Mouse (Mus musculus): ENCODE measurements around the gene Cd83. TPM values are rescaled to one million over a fixed set of nuclear protein-coding genes. Genes with fewer than 3 reads are reported as not detected.

Cd83 gene
- total RNA-seq, 1 experiment from 2014 or later: 2.5 TPM

DNA sequence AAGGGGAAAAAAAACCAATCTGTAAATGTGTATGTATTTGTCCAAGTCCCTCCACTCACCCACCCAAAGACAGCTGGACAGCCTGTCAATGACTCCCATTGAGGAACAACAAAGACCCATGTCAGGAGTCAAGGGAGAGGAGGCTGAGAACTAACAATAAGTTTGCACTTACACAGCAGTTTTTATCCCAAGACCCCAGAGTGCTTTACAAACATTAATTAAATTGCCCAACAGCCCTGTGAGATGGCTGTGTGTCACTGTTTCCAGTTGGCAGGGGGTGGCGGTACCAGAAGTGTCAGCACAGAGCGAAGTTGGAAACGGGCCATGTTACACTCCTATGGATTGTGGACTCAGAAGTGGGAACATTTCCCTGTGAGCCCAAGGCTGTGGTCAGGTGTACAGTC, 22.7 kb downstream of the Cd83 start:
- DNase-seq: no peak

DNA sequence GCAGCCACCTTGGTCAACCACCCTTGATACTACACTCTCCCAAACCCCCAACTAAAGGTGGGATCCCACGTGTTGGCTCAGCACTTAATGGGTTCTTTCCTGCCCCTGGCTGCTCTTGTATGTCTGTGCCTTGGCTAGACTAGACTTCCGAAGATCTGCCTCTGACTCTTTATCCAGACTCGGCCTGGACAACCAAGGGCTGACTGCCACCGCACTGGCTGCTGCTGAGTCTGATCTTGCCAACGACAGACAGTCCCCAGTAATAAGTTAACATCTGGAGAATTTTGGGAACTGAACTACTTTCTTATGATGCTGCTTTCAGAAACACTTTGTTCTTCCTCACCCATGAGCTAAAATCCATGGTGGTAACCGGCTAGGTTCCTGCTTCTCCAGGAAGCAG, 26.0 kb downstream of the Cd83 start:
- no peak for DNase-seq

DNA sequence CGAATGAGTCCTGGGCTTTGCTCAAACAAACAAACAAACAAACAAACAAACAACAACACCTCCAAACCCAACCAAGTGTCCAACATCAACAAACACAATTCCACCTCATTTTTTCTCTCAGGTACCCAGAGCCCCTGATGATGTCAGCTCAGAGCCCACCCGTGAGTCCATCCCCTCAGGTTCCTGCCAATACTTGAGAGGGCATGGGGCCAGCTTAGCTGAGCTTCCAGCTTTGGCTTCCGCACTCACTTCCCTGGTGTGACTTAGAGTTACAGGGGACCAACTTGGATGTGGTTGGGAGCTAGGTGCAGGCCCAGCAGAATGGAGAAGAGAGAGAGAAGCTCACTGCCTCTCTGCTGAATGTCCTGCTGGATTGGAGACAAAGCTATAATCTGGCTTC, 27.3 kb downstream of the Cd83 start:
- DNase-seq: no peak

DNA sequence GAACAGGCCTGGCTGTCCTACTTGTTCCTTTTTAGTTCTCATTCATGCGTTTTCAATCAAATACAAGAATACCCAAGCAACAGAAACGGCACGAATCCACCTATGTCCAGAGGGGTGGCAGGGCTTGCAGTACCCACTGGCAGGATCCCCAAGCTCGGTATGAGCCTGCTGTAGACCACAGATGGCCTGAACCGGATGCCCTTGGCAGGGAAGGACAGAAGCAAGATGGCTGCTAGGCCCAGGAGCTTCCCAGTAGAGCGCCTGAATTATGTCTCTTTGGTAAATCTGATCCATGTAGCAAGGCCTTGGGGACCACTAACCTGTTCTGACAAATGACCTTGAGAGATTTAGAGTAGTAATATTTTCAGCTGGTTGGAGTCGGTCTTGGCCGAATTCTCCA, 28.9 kb downstream of the Cd83 start:
- DNase-seq: no peak

DNA sequence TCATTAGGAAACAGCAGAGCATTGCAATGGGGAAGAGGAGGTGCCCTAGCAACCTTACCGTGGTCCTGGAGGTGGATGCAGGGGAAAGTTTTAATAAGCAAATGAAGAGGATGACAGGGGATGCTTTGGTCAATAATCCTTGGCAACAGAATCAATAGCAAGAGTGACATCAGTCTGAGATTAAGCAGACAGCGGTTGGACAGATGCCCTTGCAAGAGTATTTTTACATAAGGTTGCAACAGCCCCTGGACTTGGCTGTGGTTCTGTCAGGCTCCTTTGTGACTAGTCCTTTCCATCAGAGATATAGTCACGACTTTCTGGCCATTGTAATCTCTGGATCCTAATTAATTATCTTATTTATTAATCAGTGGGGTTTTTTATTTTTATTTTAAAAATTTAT, 32.9 kb downstream of the Cd83 start:
- DNase-seq: no peak

DNA sequence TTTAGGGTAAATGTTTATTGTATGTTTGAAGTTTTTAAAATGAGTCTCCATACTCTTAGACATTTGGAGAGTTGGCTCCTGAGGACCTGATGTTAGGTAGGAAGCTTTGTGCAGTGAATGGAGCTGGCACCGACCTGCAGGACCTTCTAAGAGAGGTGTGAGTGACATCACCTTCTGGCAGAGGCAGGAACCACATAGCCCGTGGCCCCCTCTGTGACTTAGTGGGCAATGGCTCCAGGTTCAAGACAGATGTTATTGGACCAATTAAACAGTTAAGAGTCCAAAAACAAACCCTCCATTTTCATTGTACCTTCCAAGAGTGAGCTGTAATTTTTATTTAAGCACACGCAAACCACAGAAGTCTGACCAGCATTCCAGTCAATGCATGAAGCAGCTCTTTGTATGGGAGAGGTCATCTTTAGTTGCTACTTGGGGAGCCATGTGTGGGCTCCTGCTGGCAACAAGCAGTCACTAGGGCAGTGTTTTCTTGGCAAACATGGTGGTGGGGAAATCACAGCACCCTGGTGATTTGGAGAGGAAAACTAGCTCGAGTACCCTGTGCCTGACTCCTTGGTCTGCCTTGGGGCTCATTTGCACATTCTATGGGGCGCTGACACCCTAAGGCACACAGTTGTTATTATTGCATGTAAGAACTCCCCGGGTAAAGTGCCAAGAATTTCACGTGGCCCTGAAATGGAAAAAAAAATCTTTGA, 33.9 kb downstream of the Cd83 start:
- DNase-seq: peak; percentile 11

DNA sequence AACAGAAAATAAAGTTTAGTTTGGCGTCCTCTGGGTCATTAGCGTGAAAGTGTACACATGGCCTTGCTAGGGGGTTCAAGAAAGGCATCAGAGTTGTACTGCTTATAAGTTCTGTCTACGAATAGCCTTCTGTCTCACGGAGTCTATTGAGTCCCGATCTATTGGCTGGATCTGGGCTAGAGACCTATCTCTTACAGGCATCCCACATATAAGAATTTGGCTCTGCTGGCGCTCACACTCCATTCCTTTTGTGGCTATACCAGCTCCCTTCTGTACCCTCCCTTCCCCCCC, 34.4 kb downstream of the Cd83 start:
- DNase-seq: no peak

DNA sequence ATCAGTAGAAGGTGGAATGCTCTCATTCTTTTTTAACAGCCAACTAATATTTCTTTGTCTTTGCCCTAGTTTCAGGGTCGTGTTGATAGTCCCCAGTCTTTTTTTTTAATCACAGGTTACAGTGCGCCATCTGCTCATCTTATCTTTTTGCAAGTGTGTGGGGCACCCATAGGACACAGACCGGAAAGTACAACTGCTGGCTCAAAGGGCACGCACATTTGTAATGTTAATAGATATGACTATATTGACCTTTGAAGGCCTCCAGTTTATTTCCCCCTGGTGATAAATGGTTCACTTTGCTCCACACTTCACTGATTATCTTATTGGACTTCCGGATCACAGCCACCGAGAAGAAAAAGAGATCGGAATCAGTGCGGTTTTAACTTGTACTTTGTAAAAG, 35.5 kb downstream of the Cd83 start:
- DNase-seq: no peak

DNA sequence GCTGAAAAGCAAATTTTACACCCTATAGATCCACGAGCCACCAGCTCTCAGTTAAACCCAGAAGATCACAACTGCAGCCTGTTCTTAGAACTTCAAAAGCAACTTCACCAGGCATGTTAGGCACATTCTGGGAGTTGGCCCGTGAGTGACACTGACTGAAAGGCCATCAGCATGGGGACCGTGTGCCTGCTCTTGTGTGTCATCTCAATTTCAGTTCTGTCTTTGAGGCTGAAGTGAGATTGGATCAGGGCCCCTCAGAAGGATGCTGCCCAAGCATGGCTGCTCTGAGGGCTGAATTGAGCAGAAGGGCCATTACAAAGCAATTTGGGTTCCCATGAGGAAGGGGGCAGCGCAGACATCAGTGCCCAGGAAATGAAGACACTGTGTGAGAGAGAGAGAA, 37.7 kb downstream of the Cd83 start:
- DNase-seq: no peak

DNA sequence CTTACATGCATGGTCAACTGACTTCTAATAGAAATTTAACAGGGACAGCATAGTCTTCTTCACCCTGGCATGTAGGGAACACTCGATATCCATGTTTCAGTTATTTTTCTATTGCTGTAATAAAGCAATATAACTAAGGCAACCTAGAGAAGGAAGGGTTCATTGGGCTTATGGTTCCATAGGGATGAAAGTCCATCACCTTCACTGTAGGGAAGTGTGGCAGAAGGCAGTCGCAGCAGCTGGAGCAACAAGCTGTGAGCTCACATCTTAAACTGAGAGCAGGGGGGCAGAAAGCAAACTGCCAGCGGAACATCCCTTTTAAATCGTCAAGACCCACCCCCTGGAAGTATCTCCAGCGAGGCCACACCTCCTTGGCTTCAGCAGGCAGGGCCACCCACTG, 44.1 kb downstream of the Cd83 start:
- DNase-seq: no peak

DNA sequence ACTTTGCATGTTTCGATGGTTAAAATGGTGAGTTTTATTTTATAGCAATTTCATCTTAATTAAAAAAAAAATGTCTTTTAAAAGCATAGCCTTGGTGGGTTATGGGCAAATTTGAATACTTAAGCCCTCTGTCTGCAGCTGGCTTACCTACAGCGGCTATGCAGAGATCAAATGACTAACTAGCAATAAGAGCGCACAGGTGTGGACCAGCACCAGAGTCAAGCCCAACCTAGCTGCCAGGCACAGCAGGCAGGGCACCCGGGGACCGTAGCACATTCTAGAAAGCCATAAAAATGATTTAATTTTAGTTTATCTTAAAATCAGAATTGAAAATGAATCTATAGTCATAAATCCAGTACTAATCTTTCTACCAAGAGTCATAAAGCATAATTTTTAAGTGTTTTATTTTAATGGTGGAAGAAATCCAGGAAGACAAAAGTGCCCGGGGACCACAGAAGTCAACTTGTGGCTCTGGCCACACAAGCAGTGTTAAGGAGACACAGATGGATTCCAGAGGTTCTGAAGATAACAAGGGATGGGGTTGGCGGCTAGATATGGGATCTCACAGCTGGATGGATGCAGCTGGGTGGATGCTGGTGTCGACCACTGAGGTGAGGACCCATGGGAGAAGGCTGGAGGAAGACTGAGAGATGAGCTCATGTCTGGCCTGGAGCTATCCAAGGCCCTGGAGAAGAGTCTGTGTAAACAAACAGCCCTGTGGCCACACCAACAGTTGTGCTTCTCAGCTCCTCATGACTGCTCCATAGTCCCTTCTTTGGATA, 46.5 kb downstream of the Cd83 start:
- DNase-seq: no peak

DNA sequence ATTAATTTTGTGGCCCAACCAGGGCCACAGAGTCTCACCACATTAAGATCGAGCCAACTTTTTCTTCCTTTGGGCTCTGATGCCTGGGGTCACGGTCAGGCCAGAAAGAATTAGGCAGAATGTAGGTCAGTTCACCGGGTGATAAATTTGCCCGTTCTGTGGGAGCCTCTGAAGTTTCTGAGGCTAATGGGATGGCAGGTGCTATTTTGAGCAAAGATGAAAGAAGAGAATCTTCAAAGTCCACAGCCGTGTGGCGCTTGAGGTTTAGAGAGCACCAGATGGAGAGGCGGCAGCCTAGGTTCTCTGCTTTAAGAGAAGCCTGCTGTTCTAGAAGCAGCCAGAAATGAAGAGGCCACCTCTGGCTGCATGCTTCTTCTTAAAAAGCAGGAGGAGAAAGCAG, 48.2 kb downstream of the Cd83 start:
- DNase-seq: peak; percentile 62

DNA sequence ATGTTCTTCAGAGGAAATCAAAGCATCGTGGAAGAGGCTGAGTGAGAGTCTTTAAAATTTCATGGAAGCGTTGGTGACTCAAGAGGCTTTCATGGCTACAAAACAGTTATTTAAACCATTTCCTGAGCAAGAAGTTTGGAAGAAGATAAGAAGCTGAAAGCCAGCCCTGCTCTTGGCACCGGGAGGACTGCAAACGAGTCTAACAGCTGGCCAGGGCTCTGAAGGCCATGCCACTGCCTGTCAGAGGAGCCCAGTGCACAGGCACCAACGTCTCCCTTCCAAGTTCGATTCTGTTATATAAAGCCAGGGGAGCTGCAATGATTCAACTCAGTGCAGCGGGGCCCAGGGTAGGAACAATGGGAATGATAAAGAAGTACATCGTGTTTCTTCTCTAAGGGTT, 51.8 kb downstream of the Cd83 start:
- DNase-seq: peak; percentile 57

DNA sequence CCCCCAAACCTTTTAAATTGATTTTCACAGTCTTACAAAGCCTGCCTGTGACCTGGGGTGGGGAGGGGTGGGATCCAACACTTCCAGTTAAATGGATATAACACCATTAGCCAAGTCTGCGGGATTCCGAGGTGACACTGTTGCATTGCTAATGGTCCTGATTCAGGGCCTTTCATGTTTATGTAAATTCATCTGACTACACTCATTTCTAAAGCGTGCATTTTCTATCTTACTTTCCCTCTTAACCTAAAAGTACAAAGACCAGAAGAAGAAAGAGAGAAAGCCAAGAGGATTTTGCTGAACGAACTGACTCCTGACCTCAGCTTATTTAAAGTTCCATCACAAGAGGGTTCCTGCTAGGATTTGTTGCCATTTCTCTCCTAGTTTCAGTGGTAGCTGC, 53.2 kb downstream of the Cd83 start:
- no peak for DNase-seq

DNA sequence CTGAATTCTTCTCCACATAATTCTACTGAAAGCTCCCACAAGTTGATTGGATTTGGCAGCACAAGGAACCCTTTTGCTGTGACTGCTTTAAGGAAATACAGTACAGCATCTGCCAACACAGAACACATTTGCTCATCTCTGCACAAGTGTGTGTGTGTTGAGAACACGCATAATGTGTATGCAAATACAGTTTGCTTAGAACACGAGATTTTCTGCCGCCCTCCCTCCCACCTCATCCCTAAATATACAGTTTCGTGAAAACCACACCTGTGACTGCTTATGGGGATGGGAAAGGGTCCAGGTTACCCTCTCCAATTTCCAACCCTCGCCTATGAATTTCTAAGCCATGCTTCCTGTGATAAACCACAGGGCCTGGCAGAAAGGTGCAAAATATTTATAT, 60.6 kb downstream of the Cd83 start:
- DNase-seq: no peak

DNA sequence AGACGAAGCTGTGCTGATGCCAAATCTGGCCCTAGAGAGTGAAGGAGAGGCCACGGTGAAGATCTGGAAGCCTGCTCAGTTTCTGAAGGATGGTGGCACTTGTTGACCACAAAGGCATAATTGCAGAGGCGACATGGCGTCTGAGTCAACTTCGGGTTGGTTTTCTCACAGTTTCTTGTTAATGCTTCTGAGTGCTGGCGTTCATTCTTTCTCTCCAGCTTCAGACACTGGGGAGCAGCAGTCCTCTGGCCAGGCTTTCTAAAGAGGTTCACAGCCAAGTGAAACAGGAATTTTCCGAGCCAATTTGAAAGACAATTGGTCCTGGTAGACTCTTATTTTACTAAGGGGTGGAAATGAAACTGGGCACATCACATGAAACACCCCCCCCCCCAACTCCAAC, 62.6 kb downstream of the Cd83 start:
- DNase-seq: no peak

DNA sequence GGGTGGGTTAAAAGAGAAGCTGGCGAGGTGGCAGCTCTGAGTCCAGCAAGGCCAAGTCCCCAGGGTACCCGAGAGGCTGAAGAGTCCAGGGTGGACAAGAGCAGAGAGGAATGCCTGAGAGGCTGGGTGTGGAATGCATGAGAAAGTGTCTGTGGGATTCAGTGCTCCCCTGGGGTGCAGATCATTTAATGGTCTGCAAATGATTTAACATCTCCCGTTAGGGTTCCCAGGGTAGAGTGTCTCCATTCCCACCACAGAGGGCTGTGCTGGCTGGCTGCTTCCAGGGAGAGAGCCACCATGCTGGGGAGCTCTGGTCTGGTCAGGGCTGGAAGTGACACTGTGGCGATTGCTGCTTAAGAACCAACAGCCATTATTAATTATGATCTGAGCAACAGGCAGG, 65.2 kb downstream of the Cd83 start:
- DNase-seq: no peak

DNA sequence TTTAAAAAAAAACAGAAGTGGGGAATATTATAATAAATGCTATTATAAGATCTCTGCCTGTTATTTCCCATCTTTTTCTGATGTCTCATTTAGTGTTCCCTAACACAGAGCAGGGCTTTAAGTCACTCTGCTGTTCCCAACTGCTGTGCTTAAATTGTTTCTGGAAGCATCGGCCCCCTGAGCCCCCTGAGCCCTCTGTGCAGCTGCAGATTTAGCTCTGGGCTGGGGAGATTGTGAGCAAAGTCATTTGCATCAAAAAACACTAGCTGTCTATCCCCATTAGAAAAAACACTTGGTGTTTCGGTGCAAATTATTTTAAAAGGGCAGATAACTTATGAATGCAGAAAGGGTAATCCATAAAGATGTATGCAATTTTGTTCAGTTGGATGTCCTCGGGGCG, 66.5 kb downstream of the Cd83 start:
- no peak for DNase-seq

Other genes with a start within 250 kb of the Cd83 start
- 65.5 and 66.1 TPM in 2 replicates for gene Mcur1, start 224.6 kb upstream of the Cd83 start, total RNA-seq (2021)
- 1.2 and 1.3 TPM in 2 replicates for gene Rnf182, start 169.1 kb upstream of the Cd83 start, total RNA-seq (2021)